Mouse (Mus musculus): ENCODE data around the gene Gm11595. TPM values are rescaled to one million over a fixed set of nuclear protein-coding genes. Genes with fewer than 3 reads are reported as not detected.

The Gm11595 gene
- polyA plus RNA-seq, 1 experiment from 2014 or later: not detected

- Histone ChIP-seq H3K27ac (ENCODE audit: low read depth, low read length) (no peak overlapping the region), H3K4me1 (replicated peaks; ENCODE audit: control insufficient read depth, insufficient read depth, low read length) (no peaks in the 10 kb centered on the region), H3K4me2 (no peak overlapping the region), H3K36me3 (ENCODE audit: control insufficient read depth, insufficient read depth, low read length) (no peaks in the 10 kb centered on the region), H3K9ac (ENCODE audit: low read depth, low read length) (no peak overlapping the region), H3K27me3 (replicated peaks; ENCODE audit: control insufficient read depth, insufficient read depth, low read length) (no peaks in the 10 kb centered on the region), H3K4me3 (ENCODE audit: low read depth, low read length) (no peak overlapping the region), H3K9me3 (ENCODE audit: control insufficient read depth, low read length) (no peaks in the 10 kb centered on the region)
- DNase-seq (ENCODE audit: low spot score) (no peak), ATAC-seq (replicated peaks; ENCODE audit: low FRiP score) (no peak)
- WGBS: 64% methylated on average over 2 of the region's 2 CpGs
Measured at GRCm38 (mm10) chr11:99768410-99768809, 4.3 kb downstream of the Gm11595 start.

DNA sequence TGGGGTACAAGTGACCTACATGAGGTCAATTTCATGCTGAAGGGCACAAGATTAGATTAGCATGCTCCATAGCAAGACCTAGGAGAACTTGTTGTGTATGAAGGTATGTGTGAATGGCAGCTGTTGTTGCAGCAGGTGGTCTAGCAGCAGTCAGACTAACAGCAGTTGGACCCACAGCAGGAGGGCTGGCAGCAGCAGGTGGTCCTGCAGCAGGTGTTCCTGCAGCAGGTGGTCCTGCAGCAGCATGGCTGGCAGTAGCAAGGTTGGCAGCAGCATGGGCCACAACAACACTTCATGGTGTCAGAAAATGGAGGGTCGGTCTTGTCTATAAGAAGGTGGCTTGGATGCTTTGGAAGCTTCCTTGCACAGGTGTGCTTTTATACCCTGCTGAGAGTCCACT, 13.8 kb downstream of the Gm11595 start:
- no peaks in the 10 kb centered on the region for H3K27me3 ChIP-seq (replicated peaks; ENCODE audit: control insufficient read depth, insufficient read depth, low read length)
- no peaks in the 10 kb centered on the region for H3K4me1 ChIP-seq (replicated peaks; ENCODE audit: control insufficient read depth, insufficient read depth, low read length)
- H3K27ac ChIP-seq (ENCODE audit: low read depth, low read length): no peak overlapping the region
- WGBS: 84% methylated on average over 1 of the region's 1 CpGs
- no peaks in the 10 kb centered on the region for H3K36me3 ChIP-seq (ENCODE audit: control insufficient read depth, insufficient read depth, low read length)
- H3K9me3 ChIP-seq (ENCODE audit: control insufficient read depth, low read length): no peaks in the 10 kb centered on the region
- DNase-seq (ENCODE audit: low spot score): no peak
- no peak overlapping the region for H3K9ac ChIP-seq (ENCODE audit: low read depth, low read length)
- no peak overlapping the region for H3K4me3 ChIP-seq (ENCODE audit: low read depth, low read length)
- no peak overlapping the region for H3K4me2 ChIP-seq
- no peak for ATAC-seq (replicated peaks; ENCODE audit: low FRiP score)

- DNase-seq (ENCODE audit: low spot score) (no peak), ATAC-seq (replicated peaks; ENCODE audit: low FRiP score) (no peak)
- Histone ChIP-seq H3K4me2 (no peak overlapping the region), H3K27me3 (replicated peaks; ENCODE audit: control insufficient read depth, insufficient read depth, low read length) (no peaks in the 10 kb centered on the region), H3K27ac (ENCODE audit: low read depth, low read length) (no peak overlapping the region), H3K4me3 (ENCODE audit: low read depth, low read length) (no peak overlapping the region), H3K4me1 (replicated peaks; ENCODE audit: control insufficient read depth, insufficient read depth, low read length) (no peaks in the 10 kb centered on the region), H3K36me3 (ENCODE audit: control insufficient read depth, insufficient read depth, low read length) (no peaks in the 10 kb centered on the region), H3K9ac (ENCODE audit: low read depth, low read length) (no peak overlapping the region), H3K9me3 (ENCODE audit: control insufficient read depth, low read length) (no peaks in the 10 kb centered on the region)
- 78% methylated on average over 3 of the region's 3 CpGs for WGBS
Measured at GRCm38 (mm10) chr11:99743985-99744384, 28.7 kb downstream of the Gm11595 start.

DNA sequence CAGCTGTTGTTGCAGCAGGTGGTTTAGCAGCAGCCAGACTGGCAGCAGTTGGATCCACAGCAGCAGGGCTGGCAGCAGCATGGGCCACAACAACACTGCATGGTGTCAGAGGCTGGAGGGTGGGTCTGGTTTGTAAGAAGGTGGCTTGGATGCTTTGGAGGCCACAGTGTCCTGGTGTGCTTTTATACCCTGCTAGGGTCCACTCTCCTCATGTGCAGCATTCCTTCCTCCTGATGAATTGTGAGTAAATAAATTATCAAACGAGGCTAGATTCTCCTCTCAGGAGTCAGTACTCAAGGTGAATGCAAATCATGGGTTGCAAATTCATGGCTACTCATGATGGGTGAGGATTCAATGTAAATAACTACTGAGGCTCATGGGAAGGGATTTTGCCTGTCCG, 38.5 kb downstream of the Gm11595 start, which contains the start of gene Gm14180:
Gm14180 (minus strand) TSS at position 101 of the 400 bp plus-strand sequence.
- H3K27ac ChIP-seq (ENCODE audit: low read depth, low read length): no peak within 1 kb of the TSS
- no peaks in the 10 kb centered on the region for H3K27me3 ChIP-seq (replicated peaks; ENCODE audit: control insufficient read depth, insufficient read depth, low read length)
- H3K4me1 ChIP-seq (replicated peaks; ENCODE audit: control insufficient read depth, insufficient read depth, low read length): no peaks in the 10 kb centered on the region
- H3K4me3 ChIP-seq (ENCODE audit: low read depth, low read length): no peak within 1 kb of the TSS
- H3K36me3 ChIP-seq (ENCODE audit: control insufficient read depth, insufficient read depth, low read length): no peaks in the 10 kb centered on the region
- no peak within 1 kb of the TSS for H3K9ac ChIP-seq (ENCODE audit: low read depth, low read length)
- no peak for ATAC-seq (replicated peaks; ENCODE audit: low FRiP score)
- H3K4me2 ChIP-seq: no peak within 1 kb of the TSS
- no peaks in the 10 kb centered on the region for H3K9me3 ChIP-seq (ENCODE audit: control insufficient read depth, low read length)
- DNase-seq (ENCODE audit: low spot score): no peak
- 68% methylated on average over 2 of the region's 2 CpGs for WGBS

- Histone ChIP-seq H3K27ac (ENCODE audit: low read depth, low read length) (no peak overlapping the region), H3K4me1 (replicated peaks; ENCODE audit: control insufficient read depth, insufficient read depth, low read length) (no peaks in the 10 kb centered on the region), H3K9me3 (ENCODE audit: control insufficient read depth, low read length) (no peaks in the 10 kb centered on the region), H3K9ac (ENCODE audit: low read depth, low read length) (no peak overlapping the region), H3K4me3 (ENCODE audit: low read depth, low read length) (no peak overlapping the region), H3K27me3 (replicated peaks; ENCODE audit: control insufficient read depth, insufficient read depth, low read length) (no peaks in the 10 kb centered on the region), H3K36me3 (ENCODE audit: control insufficient read depth, insufficient read depth, low read length) (no peaks in the 10 kb centered on the region), H3K4me2 (no peak overlapping the region)
- 57% methylated on average over 2 of the region's 2 CpGs for WGBS
- DNase-seq (ENCODE audit: low spot score) (no peak), ATAC-seq (replicated peaks; ENCODE audit: low FRiP score) (no peak)
Measured at GRCm38 (mm10) chr11:99724061-99724460, 48.7 kb downstream of the Gm11595 start.

Other genes with a start within 250 kb of the Gm11595 start
- 0.21 TPM in 1 of 2 replicates, not detected in the other for gene Krt40, start 229.8 kb downstream of the Gm11595 start, polyA plus RNA-seq (2014; fragmentation: Nextera tagmentation; extraction: Ambion mirVana)
- gene Krtap3-3, start 222.0 kb downstream of the Gm11595 start, polyA plus RNA-seq (2014; fragmentation: Nextera tagmentation; extraction: Ambion mirVana): not detected in 2 replicates
- gene Krtap3-2, start 216.1 kb downstream of the Gm11595 start, polyA plus RNA-seq (2014; fragmentation: Nextera tagmentation; extraction: Ambion mirVana): not detected in 2 replicates
- gene Gm11939, start 213.4 kb downstream of the Gm11595 start, polyA plus RNA-seq (2014; fragmentation: Nextera tagmentation; extraction: Ambion mirVana): not detected in 2 replicates
- not detected in 2 replicates for gene Krtap3-1, start 206.3 kb downstream of the Gm11595 start, polyA plus RNA-seq (2014; fragmentation: Nextera tagmentation; extraction: Ambion mirVana)
- gene Krtap1-5, start 191.9 kb downstream of the Gm11595 start, polyA plus RNA-seq (2014; fragmentation: Nextera tagmentation; extraction: Ambion mirVana): not detected in 2 replicates
- gene Krtap1-4, start 189.3 kb downstream of the Gm11595 start, polyA plus RNA-seq (2014; fragmentation: Nextera tagmentation; extraction: Ambion mirVana): not detected in 2 replicates
- not detected in 2 replicates for gene Krtap1-3, start 181.6 kb downstream of the Gm11595 start, polyA plus RNA-seq (2014; fragmentation: Nextera tagmentation; extraction: Ambion mirVana)
- gene Krtap9-3, start 174.8 kb downstream of the Gm11595 start, polyA plus RNA-seq (2014; fragmentation: Nextera tagmentation; extraction: Ambion mirVana): not detected in 2 replicates
- gene Gm11938, start 169.6 kb downstream of the Gm11595 start, polyA plus RNA-seq (2014; fragmentation: Nextera tagmentation; extraction: Ambion mirVana): not detected in 2 replicates
- gene Gm11937, start 162.7 kb downstream of the Gm11595 start, polyA plus RNA-seq (2014; fragmentation: Nextera tagmentation; extraction: Ambion mirVana): not detected in 2 replicates
- gene Krtap2-4, start 158.1 kb downstream of the Gm11595 start, polyA plus RNA-seq (2014; fragmentation: Nextera tagmentation; extraction: Ambion mirVana): not detected in 2 replicates
- gene Gm11562, start 152.5 kb downstream of the Gm11595 start, polyA plus RNA-seq (2014; fragmentation: Nextera tagmentation; extraction: Ambion mirVana): not detected in 2 replicates
- not detected in 2 replicates for gene Krtap4-1, start 144.7 kb downstream of the Gm11595 start, polyA plus RNA-seq (2014; fragmentation: Nextera tagmentation; extraction: Ambion mirVana)
- gene Krtap4-2, start 137.8 kb downstream of the Gm11595 start, polyA plus RNA-seq (2014; fragmentation: Nextera tagmentation; extraction: Ambion mirVana): not detected in 2 replicates
- not detected in 2 replicates for gene Krtap4-7, start 128.8 kb downstream of the Gm11595 start, polyA plus RNA-seq (2014; fragmentation: Nextera tagmentation; extraction: Ambion mirVana)
- not detected in 2 replicates for gene Gm11555, start 122.7 kb downstream of the Gm11595 start, polyA plus RNA-seq (2014; fragmentation: Nextera tagmentation; extraction: Ambion mirVana)
- gene Gm11563, start 114.0 kb downstream of the Gm11595 start, polyA plus RNA-seq (2014; fragmentation: Nextera tagmentation; extraction: Ambion mirVana): not detected in 2 replicates
- not detected in 2 replicates for gene Krtap4-6, start 107.0 kb downstream of the Gm11595 start, polyA plus RNA-seq (2014; fragmentation: Nextera tagmentation; extraction: Ambion mirVana)
- not detected in 2 replicates for gene Gm14190, start 82.2 kb downstream of the Gm11595 start, polyA plus RNA-seq (2014; fragmentation: Nextera tagmentation; extraction: Ambion mirVana)
- gene Gm14180, start 38.6 kb downstream of the Gm11595 start, polyA plus RNA-seq (2014; fragmentation: Nextera tagmentation; extraction: Ambion mirVana): not detected in 2 replicates
- gene Krtap4-8, start 7.8 kb upstream of the Gm11595 start, polyA plus RNA-seq (2014; fragmentation: Nextera tagmentation; extraction: Ambion mirVana): not detected in 2 replicates
- gene Krtap4-9, start 12.3 kb upstream of the Gm11595 start, polyA plus RNA-seq (2014; fragmentation: Nextera tagmentation; extraction: Ambion mirVana): not detected in 2 replicates
- gene Gm11596, start 20.6 kb upstream of the Gm11595 start, polyA plus RNA-seq (2014; fragmentation: Nextera tagmentation; extraction: Ambion mirVana): not detected in 2 replicates
- gene Gm11569, start 26.0 kb upstream of the Gm11595 start, polyA plus RNA-seq (2014; fragmentation: Nextera tagmentation; extraction: Ambion mirVana): not detected in 2 replicates
- gene Gm11554, start 31.5 kb upstream of the Gm11595 start, polyA plus RNA-seq (2014; fragmentation: Nextera tagmentation; extraction: Ambion mirVana): not detected in 2 replicates
- gene Krtap4-13, start 37.0 kb upstream of the Gm11595 start, polyA plus RNA-seq (2014; fragmentation: Nextera tagmentation; extraction: Ambion mirVana): not detected in 2 replicates
- gene Gm11564, start 42.8 kb upstream of the Gm11595 start, polyA plus RNA-seq (2014; fragmentation: Nextera tagmentation; extraction: Ambion mirVana): not detected in 2 replicates
- not detected in 2 replicates for gene 2300003K06Rik, start 65.2 kb upstream of the Gm11595 start, polyA plus RNA-seq (2014; fragmentation: Nextera tagmentation; extraction: Ambion mirVana)
- gene Krtap4-16, start 78.7 kb upstream of the Gm11595 start, polyA plus RNA-seq (2014; fragmentation: Nextera tagmentation; extraction: Ambion mirVana): not detected in 2 replicates
- gene Gm11568, start 85.0 kb upstream of the Gm11595 start, polyA plus RNA-seq (2014; fragmentation: Nextera tagmentation; extraction: Ambion mirVana): not detected in 2 replicates
- not detected in 2 replicates for gene Gm11559, start 91.6 kb upstream of the Gm11595 start, polyA plus RNA-seq (2014; fragmentation: Nextera tagmentation; extraction: Ambion mirVana)
- not detected in 2 replicates for gene Krtap9-1, start 100.5 kb upstream of the Gm11595 start, polyA plus RNA-seq (2014; fragmentation: Nextera tagmentation; extraction: Ambion mirVana)
- gene Gm11567, start 106.3 kb upstream of the Gm11595 start, polyA plus RNA-seq (2014; fragmentation: Nextera tagmentation; extraction: Ambion mirVana): not detected in 2 replicates
- gene Krtap31-1, start 135.0 kb upstream of the Gm11595 start, polyA plus RNA-seq (2014; fragmentation: Nextera tagmentation; extraction: Ambion mirVana): not detected in 2 replicates
- not detected in 2 replicates for gene Gm11565, start 141.8 kb upstream of the Gm11595 start, polyA plus RNA-seq (2014; fragmentation: Nextera tagmentation; extraction: Ambion mirVana)
- not detected in 2 replicates for gene Krtap31-2, start 163.4 kb upstream of the Gm11595 start, polyA plus RNA-seq (2014; fragmentation: Nextera tagmentation; extraction: Ambion mirVana)
- not detected in 2 replicates for gene Krtap9-5, start 175.6 kb upstream of the Gm11595 start, polyA plus RNA-seq (2014; fragmentation: Nextera tagmentation; extraction: Ambion mirVana)
- not detected in 2 replicates for gene Krtap29-1, start 206.1 kb upstream of the Gm11595 start, polyA plus RNA-seq (2014; fragmentation: Nextera tagmentation; extraction: Ambion mirVana)
- not detected in 2 replicates for gene Krtap16-1, start 213.7 kb upstream of the Gm11595 start, polyA plus RNA-seq (2014; fragmentation: Nextera tagmentation; extraction: Ambion mirVana)
- gene Krtap17-1, start 221.1 kb upstream of the Gm11595 start, polyA plus RNA-seq (2014; fragmentation: Nextera tagmentation; extraction: Ambion mirVana): not detected in 2 replicates
- not detected in 2 replicates for gene Krt33a, start 243.3 kb upstream of the Gm11595 start, polyA plus RNA-seq (2014; fragmentation: Nextera tagmentation; extraction: Ambion mirVana)